ENCODE assay signal across 23 mouse cellular contexts in genomic region chr5:92877104-92877503, GRCm38 (mm10).
DNase-seq lines count a peak whose midpoint lies in the region; ATAC-seq and TF ChIP-seq lines count a peak whose summit lies in the region.
"Had no signal": no experiment of that assay in that cellular context is flagged by ENCODE, and none has a peak within 500 bp of the region (broad histone marks: within the 10 kb centered on the region; RNA-seq: fewer than 3 reads in every experiment).

No protein-coding gene starts in this region.

- no peak for DNase-seq in kidney, adult 18-20 months
- DNase-seq in kidney, postnatal 0 days (ENCODE audit: low spot score) = no peak
- DNase-seq in kidney, postnatal 10 days = no peak
- DNase-seq in embryo, embryonic 11 days = no peak
- DNase-seq: adrenal gland, adult 8-10 months; adrenal gland, postnatal 25 days; cerebellum, adult 11-12 months; cerebellum, adult 8-10 months; cerebellum, postnatal 10 days; cerebellum, postnatal 36 days; forebrain, postnatal 0 days; gastrocnemius, adult 2 months; gastrocnemius, postnatal 14 days; heart, adult 11 months had no signal

- no peak overlapping the region for H3K9ac ChIP-seq in intestine, embryonic 15.5 days
- H3K9ac ChIP-seq in intestine, postnatal 0 days (ENCODE audit: low read depth, low read length) = no peak overlapping the region
- no peak overlapping the region for H3K9ac ChIP-seq in kidney, embryonic 14.5 days (ENCODE audit: low read depth, low read length)
- no peak overlapping the region for H3K9ac ChIP-seq in kidney, postnatal 0 days (ENCODE audit: low read depth, low read length)
- H3K9ac ChIP-seq: embryonic facial prominence, embryonic 12.5 days; embryonic facial prominence, embryonic 15.5 days; forebrain, postnatal 0 days; hindbrain, embryonic 12.5 days had no signal

- H3K9me3 ChIP-seq in intestine, embryonic 15.5 days = no peaks in the 10 kb centered on the region
- no peaks in the 10 kb centered on the region for H3K9me3 ChIP-seq in intestine, postnatal 0 days (ENCODE audit: control insufficient read depth)
- H3K9me3 ChIP-seq in kidney, embryonic 14.5 days (ENCODE audit: control insufficient read depth, low read length) = no peaks in the 10 kb centered on the region
- H3K9me3 ChIP-seq in kidney, postnatal 0 days (replicated peaks; ENCODE audit: low read length) = no peaks in the 10 kb centered on the region
- H3K9me3 ChIP-seq: embryonic facial prominence, embryonic 12.5 days; embryonic facial prominence, embryonic 15.5 days; hindbrain, embryonic 12.5 days had no signal

- H3K27ac ChIP-seq in intestine, embryonic 15.5 days = no peak overlapping the region
- no peak overlapping the region for H3K27ac ChIP-seq in intestine, postnatal 0 days (ENCODE audit: low read depth, low read length)
- no peak overlapping the region; the same call in 1 of the 2 replicates for H3K27ac ChIP-seq in kidney, embryonic 14.5 days (ENCODE audit: low read depth, low read length)
- no peak overlapping the region for H3K27ac ChIP-seq in kidney, postnatal 0 days
- H3K27ac ChIP-seq: embryonic facial prominence, embryonic 12.5 days; embryonic facial prominence, embryonic 15.5 days; gastrocnemius, adult 2 months; hindbrain, embryonic 12.5 days had no signal

- H3K36me3 ChIP-seq in intestine, embryonic 15.5 days = no peaks in the 10 kb centered on the region
- no peaks in the 10 kb centered on the region for H3K36me3 ChIP-seq in intestine, postnatal 0 days (ENCODE audit: control insufficient read depth, insufficient read depth)
- H3K36me3 ChIP-seq in kidney, embryonic 14.5 days (ENCODE audit: control insufficient read depth, insufficient read depth, low read length) = no peaks in the 10 kb centered on the region
- H3K36me3 ChIP-seq in kidney, postnatal 0 days (ENCODE audit: insufficient read depth, low read length) = no peaks in the 10 kb centered on the region
- H3K36me3 ChIP-seq: embryonic facial prominence, embryonic 12.5 days; embryonic facial prominence, embryonic 15.5 days; hindbrain, embryonic 12.5 days had no signal

- ATAC-seq in intestine, embryonic 15.5 days = peak; percentile 27; the same call in 1 of the 2 replicates
- no peak for ATAC-seq in intestine, postnatal 0 days
- peak; percentile 70 for ATAC-seq in kidney, embryonic 14.5 days (ENCODE audit: low FRiP score, low TSS enrichment)
- peak; percentile 80 for ATAC-seq in kidney, postnatal 0 days (replicated peaks; ENCODE audit: low FRiP score, low read depth)
- ATAC-seq: activated CD4-positive, CD25-positive, alpha-beta regulatory T cell, adult 4 months; forebrain, embryonic 14.5 days; forebrain, postnatal 0 days had no signal

- no peaks in the 10 kb centered on the region for H3K27me3 ChIP-seq in intestine, embryonic 15.5 days (replicated peaks)
- H3K27me3 ChIP-seq in intestine, postnatal 0 days (replicated peaks; ENCODE audit: control insufficient read depth, insufficient read depth, low read length) = no peaks in the 10 kb centered on the region
- H3K27me3 ChIP-seq in kidney, embryonic 14.5 days (ENCODE audit: control insufficient read depth, insufficient read depth, low read length) = no peaks in the 10 kb centered on the region
- no peaks in the 10 kb centered on the region for H3K27me3 ChIP-seq in kidney, postnatal 0 days (ENCODE audit: insufficient read depth, low read length)
- H3K27me3 ChIP-seq: embryonic facial prominence, embryonic 12.5 days; embryonic facial prominence, embryonic 15.5 days; hindbrain, embryonic 12.5 days had no signal

- no peak overlapping the region for H3K4me2 ChIP-seq in intestine, embryonic 15.5 days (replicated peaks)
- H3K4me2 ChIP-seq in intestine, postnatal 0 days (replicated peaks; ENCODE audit: low read depth) = no peak overlapping the region
- no peak overlapping the region for H3K4me2 ChIP-seq in kidney, embryonic 14.5 days (replicated peaks; ENCODE audit: low read depth, low read length)
- H3K4me2 ChIP-seq in kidney, postnatal 0 days (ENCODE audit: low read length) = no peak overlapping the region
- H3K4me2 ChIP-seq: embryonic facial prominence, embryonic 12.5 days; embryonic facial prominence, embryonic 15.5 days; heart, embryonic 11.5 days; hindbrain, embryonic 12.5 days had no signal

- 47% methylated on average over 3 of the region's 3 CpGs for WGBS in intestine, embryonic 15.5 days
- 45% methylated on average over 3 of the region's 3 CpGs for WGBS in intestine, postnatal 0 days
- WGBS in kidney, embryonic 14.5 days = 27% methylated on average over 3 of the region's 3 CpGs
- 46% methylated on average over 3 of the region's 3 CpGs for WGBS in kidney, postnatal 0 days

- TF ChIP-seq CTCF in intestine, postnatal 0 days (IDR thresholded peaks at IDR 0.05; ENCODE audit: low read depth) = no peak
- TF ChIP-seq CTCF in kidney, postnatal 0 days (IDR thresholded peaks at IDR 0.05; ENCODE audit: low read depth) = no peak

- no peaks in the 10 kb centered on the region for H3K4me1 ChIP-seq in intestine, embryonic 15.5 days (replicated peaks)
- H3K4me1 ChIP-seq in intestine, postnatal 0 days (replicated peaks; ENCODE audit: control insufficient read depth, insufficient read depth, low read length) = peaks cover 9% of the 10 kb centered on the region; the same call in 1 of the 2 replicates
- peaks cover 11% of the 10 kb centered on the region for H3K4me1 ChIP-seq in kidney, embryonic 14.5 days (ENCODE audit: control insufficient read depth, insufficient read depth, low read length)
- H3K4me1 ChIP-seq in kidney, postnatal 0 days (replicated peaks; ENCODE audit: insufficient read depth, low read length) = 0 out of 2 replicates have a peak, but pooled peaks cover 3% of the 10 kb centered on the region
- H3K4me1 ChIP-seq: embryonic facial prominence, embryonic 12.5 days; embryonic facial prominence, embryonic 15.5 days; hindbrain, embryonic 12.5 days had no signal

- no peak overlapping the region for H3K4me3 ChIP-seq in intestine, embryonic 15.5 days (replicated peaks)
- no peak overlapping the region for H3K4me3 ChIP-seq in intestine, postnatal 0 days (ENCODE audit: low read depth, low read length)
- H3K4me3 ChIP-seq in kidney, embryonic 14.5 days (ENCODE audit: low read length) = no peak overlapping the region
- no peak overlapping the region for H3K4me3 ChIP-seq in kidney, postnatal 0 days (replicated peaks; ENCODE audit: low read depth, low read length)
- H3K4me3 ChIP-seq: embryonic facial prominence, embryonic 12.5 days; embryonic facial prominence, embryonic 15.5 days; gastrocnemius, adult 2 months; hindbrain, embryonic 12.5 days had no signal
